Mouse (Mus musculus) forebrain, embryonic 12.5 days (tissue): ENCODE measurements around the gene Mum1l1. TPM values are rescaled to one million over a fixed set of nuclear protein-coding genes. Genes with fewer than 3 reads are reported as not detected.

ENCODE experiments used
- ATAC-seq: fragments of 200-750 bp; cut with Nextera tagmentation; 2 replicates; pipeline ENCODE4 v1.8.0; 2017; ENCODE audit warnings: moderate TSS enrichment; ENCODE audit not compliant: low FRiP score
- H3K27ac ChIP-seq: fragments of 300-500 bp; sonication (generic); 2 replicates; pipeline ENCODE4 v1.5.1; 2016; ENCODE audit warnings: mild to moderate bottlenecking
- H3K27me3 ChIP-seq: fragments of 300-500 bp; sonication (generic); 2 replicates; pipeline ENCODE4 v1.6.1; 2016; ENCODE audit warnings: mild to moderate bottlenecking
- H3K36me3 ChIP-seq: fragments of 300-500 bp; sonication (generic); replicated peaks from 2 replicates; pipeline ENCODE4 v1.6.1; 2016; ENCODE audit warnings: mild to moderate bottlenecking
- H3K4me1 ChIP-seq: fragments of 300-500 bp; sonication (generic); 2 replicates; pipeline ENCODE4 v1.6.1; 2016
- H3K4me2 ChIP-seq: fragments of 300-500 bp; sonication (generic); 2 replicates; pipeline ENCODE4 v1.6.1; 2016; ENCODE audit warnings: mild to moderate bottlenecking, moderate library complexity
- H3K4me3 ChIP-seq: fragments of 300-500 bp; sonication (generic); replicated peaks from 2 replicates; pipeline ENCODE4 v1.5.1; 2016; ENCODE audit warnings: mild to moderate bottlenecking
- H3K9ac ChIP-seq: fragments of 300-500 bp; sonication (generic); 2 replicates; pipeline ENCODE4 v1.6.1; 2016; ENCODE audit warnings: mild to moderate bottlenecking
- H3K9me3 ChIP-seq: fragments of 300-500 bp; sonication (generic); 2 replicates; pipeline ENCODE4 v1.6.1; 2016
- WGBS: fragments of 180-500 bp; shearing (Covaris S2); methylation state at CpG from one replicate; pipeline ENCODE4 v1.1.7; 2016; 5-methylcytosine and 5-hydroxymethylcytosine counted together
- polyA plus RNA-seq: library from polyadenylated mRNA; unstranded; fragments of >200 nt; fragmentation: Nextera tagmentation; extraction: Ambion mirVana; gene quantifications from 2 replicates; pipeline ENCODE4 v1.2.1, GENCODE M21; 2016

Gene Mum1l1
- polyA plus RNA-seq, 1 experiment from 2014 or later = 13.7 TPM

DNA sequence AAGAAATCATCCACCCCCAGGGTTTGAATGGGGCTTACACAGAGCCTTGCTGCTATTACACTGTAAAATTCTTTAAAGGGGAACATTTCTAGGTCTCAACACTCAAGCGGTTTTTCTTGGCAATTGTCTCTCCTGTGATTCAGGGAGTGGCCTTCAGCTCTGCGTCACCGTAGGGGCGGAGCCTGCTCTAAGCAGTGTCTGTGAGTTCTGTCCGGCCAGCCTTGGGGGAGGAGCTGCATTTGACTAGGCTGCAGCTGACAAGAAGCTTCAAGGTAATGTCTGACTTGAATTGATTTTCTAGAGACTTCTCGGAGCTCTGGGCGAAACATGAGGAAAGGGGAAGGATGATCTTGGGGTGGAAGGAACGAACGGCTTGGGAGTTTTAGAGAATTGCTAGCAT lies 21.3 kb downstream of the Mum1l1 start:
- no peak overlapping the region for H3K4me3 ChIP-seq

DNA sequence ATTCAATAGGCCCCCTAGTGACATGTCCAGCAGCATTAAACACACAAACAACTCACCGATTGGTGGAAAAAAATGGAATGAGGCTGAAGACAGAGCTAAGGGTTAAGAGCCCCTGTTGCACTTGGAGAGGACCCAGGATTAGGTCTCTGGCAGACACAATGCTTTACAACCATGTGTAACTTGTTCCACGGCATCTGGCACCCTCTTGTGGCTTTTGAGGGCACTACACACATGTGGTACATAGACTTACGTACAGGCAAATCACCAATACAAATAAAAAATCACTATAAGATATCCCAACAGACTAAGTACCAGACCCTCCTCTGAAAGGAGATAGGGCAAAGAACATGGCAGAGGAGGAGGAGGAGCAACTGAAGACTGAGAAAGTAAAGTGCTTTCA lies 37.5 kb downstream of the Mum1l1 start:
- H3K27ac ChIP-seq = no peak overlapping the region
- no peak overlapping the region for H3K4me2 ChIP-seq
- ATAC-seq = no peak
- H3K4me3 ChIP-seq = no peak overlapping the region
- H3K9me3 ChIP-seq = no peaks in the 10 kb centered on the region
- no peaks in the 10 kb centered on the region for H3K4me1 ChIP-seq
- 77% methylated on average over 3 of the region's 3 CpGs for WGBS
- no peaks in the 10 kb centered on the region for H3K27me3 ChIP-seq
- no peaks in the 10 kb centered on the region for H3K36me3 ChIP-seq
- H3K9ac ChIP-seq = no peak overlapping the region

More for the DNA sequence above, 21.3 kb downstream of the Mum1l1 start:
- Histone ChIP-seq H3K4me2 (peak overlapping the region; percentile 25), H3K36me3 (no peaks in the 10 kb centered on the region), H3K9ac (no peak overlapping the region), H3K27me3 (peaks cover 3% of the 10 kb centered on the region; the same call in 1 of the 2 replicates), H3K27ac (no peak overlapping the region), H3K4me1 (no peaks in the 10 kb centered on the region), H3K9me3 (no peaks in the 10 kb centered on the region)
- 46% methylated on average over 9 of the region's 9 CpGs for WGBS
- peak; percentile 89 for ATAC-seq

GRCm38 (mm10) chrX:139257072-139257471 lies 47.2 kb downstream of the Mum1l1 start:
- WGBS = 93% methylated on average over 8 of the region's 10 CpGs
- no peak overlapping the region for H3K27ac ChIP-seq
- H3K4me2 ChIP-seq = no peak overlapping the region

GRCm38 (mm10) chrX:139281966-139282365 lies 72.1 kb downstream of the Mum1l1 start:
- Histone ChIP-seq H3K4me2 (no peak overlapping the region), H3K36me3 (no peaks in the 10 kb centered on the region), H3K27me3 (peaks cover 3% of the 10 kb centered on the region; the same call in 1 of the 2 replicates), H3K4me1 (no peaks in the 10 kb centered on the region), H3K4me3 (no peak overlapping the region), H3K9me3 (no peaks in the 10 kb centered on the region), H3K9ac (no peak overlapping the region), H3K27ac (no peak overlapping the region)
- no peak for ATAC-seq
- 89% methylated on average over 4 of the region's 4 CpGs for WGBS

More at GRCm38 (mm10) chrX:139257072-139257471, 47.2 kb downstream of the Mum1l1 start:
- no peak overlapping the region for H3K9ac ChIP-seq
- H3K4me3 ChIP-seq = no peak overlapping the region
- no peaks in the 10 kb centered on the region for H3K9me3 ChIP-seq
- no peaks in the 10 kb centered on the region for H3K4me1 ChIP-seq
- no peak for ATAC-seq
- no peaks in the 10 kb centered on the region for H3K36me3 ChIP-seq
- H3K27me3 ChIP-seq = no peaks in the 10 kb centered on the region

Other genes starting within 250 kb of the Mum1l1 start
- not detected in 2 replicates for gene Serpina7, start 124.8 kb upstream of the Mum1l1 start, polyA plus RNA-seq
- not detected in 2 replicates for gene 4930513O06Rik, start 123.8 kb upstream of the Mum1l1 start, polyA plus RNA-seq
- gene 4933428M09Rik, start 30.8 kb upstream of the Mum1l1 start, polyA plus RNA-seq = not detected in 2 replicates
- gene Trap1a, start 123.6 kb downstream of the Mum1l1 start, polyA plus RNA-seq = not detected in 2 replicates